Mouse (Mus musculus) adrenal gland, adult 2 months (tissue): ENCODE results near the gene Fancd2. TPM values are rescaled to one million over a fixed set of nuclear protein-coding genes. Genes with fewer than 3 reads are reported as not detected.

Experiments used
- DNase-seq: peaks from one replicate; pipeline ENCODE4 v3.0.0; 2021
- long read RNA-seq: library from polyadenylated mRNA; stranded (forward); transcript quantifications from one replicate; pipeline ENCODE4 v2.0.0, GENCODE M21; 2021
- polyA plus RNA-seq: library from polyadenylated mRNA; depleted of rRNA; stranded (reverse); fragments of >200 nt; gene quantifications from 2 replicates; pipeline ENCODE4 v1.2.3, GENCODE M21; 2012; rRNA removed
- total RNA-seq, 2 experiments: library from RNA; stranded (reverse); gene quantifications; 2 replicates each; pipeline ENCODE4 v1.2.3; 2021

Gene Fancd2
- under 1 TPM; 0.41 to 0.72 TPM for total RNA-seq
- 0.17 and 1.2 TPM in 2 replicates for polyA plus RNA-seq
- long read RNA-seq, partial matches to known transcripts, result 0 of 6 reads
- long read RNA-seq, other reads (novel, unspliced or antisense), result 6 of 6 reads

DNA sequence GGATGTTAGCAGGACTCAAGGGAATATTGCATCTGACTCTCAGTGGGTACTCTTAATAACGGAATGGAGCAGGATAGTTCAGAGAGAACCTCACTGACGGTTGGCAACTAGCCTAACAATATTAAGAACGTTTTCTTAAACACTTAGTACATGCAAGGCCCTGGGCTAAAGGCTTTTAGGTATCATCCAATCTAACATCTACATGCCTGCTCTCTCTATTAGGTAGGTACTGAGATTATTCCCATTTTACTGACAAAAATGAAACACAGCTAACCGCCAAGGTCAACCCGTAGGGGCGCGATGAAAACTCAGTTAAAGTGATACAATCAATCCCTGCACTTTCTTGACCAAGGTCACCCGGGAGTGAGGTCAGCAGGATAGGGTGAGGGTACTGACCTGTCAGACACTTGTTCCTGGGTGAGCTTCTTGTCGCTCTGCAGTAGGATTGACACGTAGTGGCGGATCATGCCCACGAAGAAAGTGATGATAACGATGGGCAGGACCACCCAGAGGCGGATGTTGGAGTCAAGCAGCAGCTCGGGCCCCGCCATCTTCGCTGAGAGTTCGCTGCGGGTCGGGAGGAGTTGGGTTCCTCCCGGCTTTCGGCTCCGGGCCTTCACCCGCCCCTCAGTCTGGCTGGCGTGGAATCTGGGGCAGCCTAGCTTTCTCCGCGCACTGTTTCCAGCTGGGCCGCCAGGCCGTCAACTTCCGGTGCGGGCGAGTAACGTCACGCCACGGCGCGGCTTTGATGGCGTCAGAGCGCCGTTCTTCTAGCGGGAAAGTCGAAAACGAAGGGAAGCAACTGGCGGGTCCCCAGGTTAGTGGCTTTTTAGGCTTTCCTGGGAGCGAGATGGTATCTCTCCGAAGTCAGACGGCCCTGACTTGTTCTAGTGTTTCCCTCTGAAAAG is at the start of gene Fancd2, which contains the start of gene Emc3:
TSS of gene Fancd2 (plus strand) at position 751 of the 908 bp plus-strand sequence.
TSS of gene Emc3 (minus strand) at position 721 of the 908 bp plus-strand sequence.
- peak; percentile 93 for DNase-seq

DNA sequence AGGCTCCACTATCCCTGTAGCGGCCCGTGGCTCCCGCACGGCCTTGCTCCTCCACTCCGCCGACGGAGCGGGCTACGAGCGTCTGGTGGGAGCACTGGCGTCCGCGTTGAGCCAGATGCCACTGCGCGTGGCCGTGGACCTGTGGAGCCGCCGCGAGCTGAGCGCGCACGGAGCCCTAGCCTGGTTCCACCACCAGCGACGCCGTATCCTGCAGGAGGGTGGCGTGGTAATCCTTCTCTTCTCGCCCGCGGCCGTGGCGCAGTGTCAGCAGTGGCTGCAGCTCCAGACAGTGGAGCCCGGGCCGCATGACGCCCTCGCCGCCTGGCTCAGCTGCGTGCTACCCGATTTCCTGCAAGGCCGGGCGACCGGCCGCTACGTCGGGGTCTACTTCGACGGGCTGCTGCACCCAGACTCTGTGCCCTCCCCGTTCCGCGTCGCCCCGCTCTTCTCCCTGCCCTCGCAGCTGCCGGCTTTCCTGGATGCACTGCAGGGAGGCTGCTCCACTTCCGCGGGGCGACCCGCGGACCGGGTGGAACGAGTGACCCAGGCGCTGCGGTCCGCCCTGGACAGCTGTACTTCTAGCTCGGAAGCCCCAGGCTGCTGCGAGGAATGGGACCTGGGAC is 48.9 kb upstream of the Fancd2 start:
- peak; percentile 76 for DNase-seq

DNA sequence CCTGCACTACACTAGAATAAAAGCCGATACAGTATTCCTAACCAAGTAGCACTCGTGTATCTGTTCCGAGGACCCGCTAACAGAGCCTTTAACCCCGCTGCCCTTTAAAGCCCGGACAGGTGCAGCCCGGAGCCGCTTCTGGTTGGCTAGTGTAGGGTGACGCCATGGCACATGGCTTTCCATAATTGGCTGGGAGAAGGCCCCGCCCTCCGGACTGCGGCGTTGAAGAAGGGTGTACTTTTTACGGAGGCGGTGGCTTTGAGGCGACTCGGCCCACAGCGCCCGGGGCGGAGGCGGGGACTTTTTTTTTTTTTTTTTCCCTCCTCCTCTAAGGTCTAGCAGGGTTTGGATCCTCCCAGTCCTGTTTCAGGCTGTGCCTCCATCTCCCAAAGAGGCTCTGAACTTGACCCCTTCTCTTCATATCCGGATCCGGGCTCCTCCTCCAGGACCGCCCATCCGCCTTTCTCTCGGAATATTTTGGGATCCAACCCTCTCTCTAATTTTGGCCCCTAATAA is 48.3 kb upstream of the Fancd2 start, which contains the start of gene Creld1:
TSS of gene Creld1 (plus strand) at position 198 of the 516 bp plus-strand sequence.
- peak; percentile 98 for DNase-seq

DNA sequence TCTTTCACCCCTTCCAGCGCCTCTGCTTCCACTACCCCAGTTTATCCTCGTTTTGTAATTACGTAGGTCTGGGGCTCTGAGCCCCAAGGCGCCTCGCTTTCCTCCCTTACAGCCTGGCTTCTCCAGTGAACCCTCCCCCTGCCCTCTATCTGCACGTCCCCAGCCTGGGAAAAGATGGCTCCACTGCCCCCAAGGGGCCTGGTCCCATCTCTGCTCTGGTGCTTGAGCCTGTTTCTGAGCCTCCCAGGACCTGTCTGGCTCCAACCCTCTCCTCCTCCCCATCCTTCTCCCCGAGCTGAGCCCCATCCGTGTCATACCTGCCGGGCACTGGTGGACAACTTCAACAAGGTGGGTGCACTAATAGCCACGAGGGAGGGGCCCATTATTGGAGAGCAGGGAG is 47.8 kb upstream of the Fancd2 start:
- DNase-seq, result peak; percentile 37

DNA sequence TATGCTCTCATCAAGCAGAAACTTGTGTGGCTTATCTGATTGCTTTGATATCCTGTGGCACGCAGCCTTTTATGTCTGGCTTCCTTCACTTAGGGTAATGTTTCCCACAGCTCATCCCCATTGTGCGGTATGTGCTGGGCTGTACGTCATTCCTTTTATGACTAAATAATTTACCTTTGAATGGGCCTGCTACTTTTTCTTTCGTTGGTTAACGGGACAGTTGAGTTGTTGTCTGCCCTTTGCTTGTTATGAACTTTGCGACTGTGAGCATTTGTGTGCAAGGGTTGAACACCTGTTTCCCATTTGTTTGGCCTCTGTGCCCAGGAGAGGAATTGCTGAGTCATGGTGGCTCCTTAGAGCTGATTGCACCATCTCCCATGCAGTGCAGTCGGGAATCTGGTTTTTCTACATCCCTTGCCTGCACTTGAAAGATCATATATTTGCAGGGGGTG is 44.3 kb upstream of the Fancd2 start:
- peak; percentile 41 for DNase-seq

DNA sequence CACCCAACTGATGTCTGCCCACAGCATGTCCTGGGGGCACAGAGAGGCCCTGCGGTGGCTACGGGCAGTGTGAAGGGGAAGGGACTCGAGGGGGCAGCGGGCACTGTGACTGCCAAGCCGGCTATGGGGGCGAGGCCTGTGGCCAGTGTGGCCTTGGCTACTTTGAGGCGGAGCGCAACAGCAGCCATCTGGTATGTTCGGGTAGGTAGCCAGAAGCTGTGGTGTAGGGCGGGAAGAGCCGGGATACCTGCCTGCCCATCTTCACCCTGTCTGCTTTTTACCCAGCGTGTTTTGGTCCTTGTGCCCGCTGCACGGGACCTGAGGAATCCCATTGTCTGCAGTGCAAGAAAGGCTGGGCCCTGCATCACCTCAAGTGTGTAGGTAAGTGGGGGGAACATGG is 42.1 kb upstream of the Fancd2 start:
- no peak for DNase-seq

DNA sequence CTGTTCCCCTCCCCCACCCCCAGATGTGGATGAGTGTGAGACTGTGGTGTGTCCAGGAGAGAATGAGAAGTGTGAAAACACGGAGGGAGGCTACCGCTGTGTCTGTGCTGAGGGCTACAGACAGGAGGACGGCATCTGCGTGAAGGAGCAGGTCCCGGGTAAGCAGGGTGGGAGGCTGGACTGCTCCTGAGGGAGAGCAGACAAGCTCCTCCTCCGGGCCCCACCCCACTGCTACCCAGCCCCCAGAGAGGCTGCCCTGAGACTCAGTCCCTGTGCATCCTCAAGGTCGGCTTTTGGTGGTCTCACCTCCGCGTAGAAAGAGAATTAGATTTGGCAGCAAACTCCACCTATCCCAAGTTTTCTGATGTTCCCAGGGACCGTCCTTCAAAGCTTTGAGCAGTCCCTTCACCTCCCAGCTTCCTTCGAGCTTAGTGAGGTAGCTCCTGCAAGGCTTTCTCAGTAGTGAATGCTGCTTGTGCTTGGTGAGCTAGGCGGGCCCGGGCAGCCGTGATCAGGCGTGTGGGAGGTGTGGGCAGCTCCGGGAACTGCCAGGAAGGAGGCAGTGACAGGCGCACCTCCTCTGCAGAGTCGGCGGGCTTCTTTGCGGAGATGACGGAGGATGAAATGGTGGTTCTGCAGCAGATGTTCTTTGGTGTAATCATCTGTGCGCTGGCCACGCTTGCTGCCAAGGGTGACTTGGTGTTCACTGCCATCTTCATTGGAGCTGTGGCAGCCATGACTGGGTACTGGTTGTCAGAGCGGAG is 39.2 kb upstream of the Fancd2 start:
- no peak for DNase-seq

DNA sequence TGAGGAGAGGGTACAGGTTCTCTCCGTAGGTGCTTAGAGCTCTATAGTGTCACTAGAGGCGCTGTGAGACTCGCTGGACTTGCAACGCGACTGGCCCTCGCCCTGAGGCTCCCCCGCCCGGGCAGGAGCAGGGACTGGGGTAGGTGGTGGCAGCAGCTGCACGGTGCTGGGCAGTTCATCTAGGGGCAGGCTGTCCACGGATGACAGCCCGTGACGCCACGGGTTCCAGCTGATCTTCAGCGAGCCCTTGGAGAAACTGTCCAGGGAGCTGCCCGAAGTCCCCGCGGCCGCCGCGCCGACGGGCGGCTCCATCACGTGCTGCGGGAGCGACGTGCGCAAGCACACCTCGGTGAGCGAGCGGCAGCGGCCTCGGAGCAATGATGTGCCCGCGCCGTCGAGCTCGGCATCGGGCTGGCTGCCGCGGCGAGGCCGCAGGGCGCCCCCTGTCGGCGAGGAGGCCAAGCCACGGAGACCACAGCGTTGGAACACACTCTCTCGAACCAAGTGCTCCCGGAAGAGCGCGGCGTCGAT is 37.2 kb upstream of the Fancd2 start:
- peak; percentile 88 for DNase-seq

DNA sequence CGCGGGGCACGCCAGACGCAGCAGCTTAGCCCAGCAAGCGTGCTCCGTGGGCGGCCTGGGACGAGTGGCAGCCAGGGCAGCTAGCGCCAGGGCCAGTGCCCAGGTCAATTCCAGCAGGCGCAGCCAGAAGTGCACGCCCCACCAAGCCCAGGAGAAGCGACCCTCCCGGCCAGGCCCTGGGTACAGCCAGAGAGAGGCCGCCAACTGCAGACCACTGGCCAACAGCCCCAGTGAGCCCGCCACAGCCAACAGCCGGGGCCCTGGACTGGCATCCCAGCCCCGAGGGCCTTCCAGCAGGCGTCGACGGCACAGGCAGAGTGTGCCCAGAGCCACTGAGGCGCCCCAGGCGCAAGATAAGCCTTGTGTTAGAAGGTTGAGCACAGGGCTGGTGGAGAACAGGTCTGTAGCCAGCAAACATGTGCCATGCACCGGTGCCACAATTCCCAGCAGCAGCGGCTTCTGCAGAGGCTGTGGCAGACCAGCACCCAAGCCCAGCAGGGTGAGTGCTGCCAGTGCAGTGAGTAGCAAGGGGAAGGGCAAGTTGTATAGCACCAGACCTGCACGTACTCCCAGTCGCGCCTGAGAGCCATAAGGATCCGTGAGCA is 36.3 kb upstream of the Fancd2 start:
- no peak for DNase-seq

DNA sequence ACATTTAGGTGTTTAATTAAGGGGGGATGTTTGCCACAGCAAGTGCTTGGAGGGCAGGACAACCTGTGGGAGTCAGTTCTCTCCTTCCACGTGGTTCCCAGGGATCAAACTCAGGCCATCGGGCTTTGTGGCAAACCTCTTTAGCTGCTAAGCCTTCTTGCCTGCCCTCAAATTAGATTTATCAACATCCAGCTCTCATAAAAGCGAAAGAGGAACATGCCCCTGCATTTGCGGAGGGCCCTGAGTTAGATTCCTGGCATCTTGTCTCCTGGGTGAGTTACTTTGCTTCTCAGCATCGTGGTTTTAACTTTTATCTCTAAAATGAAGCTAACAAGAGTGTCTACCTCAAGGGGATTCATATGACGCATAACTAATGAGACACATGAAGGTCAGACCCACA is 32.1 kb upstream of the Fancd2 start:
- no peak for DNase-seq

DNA sequence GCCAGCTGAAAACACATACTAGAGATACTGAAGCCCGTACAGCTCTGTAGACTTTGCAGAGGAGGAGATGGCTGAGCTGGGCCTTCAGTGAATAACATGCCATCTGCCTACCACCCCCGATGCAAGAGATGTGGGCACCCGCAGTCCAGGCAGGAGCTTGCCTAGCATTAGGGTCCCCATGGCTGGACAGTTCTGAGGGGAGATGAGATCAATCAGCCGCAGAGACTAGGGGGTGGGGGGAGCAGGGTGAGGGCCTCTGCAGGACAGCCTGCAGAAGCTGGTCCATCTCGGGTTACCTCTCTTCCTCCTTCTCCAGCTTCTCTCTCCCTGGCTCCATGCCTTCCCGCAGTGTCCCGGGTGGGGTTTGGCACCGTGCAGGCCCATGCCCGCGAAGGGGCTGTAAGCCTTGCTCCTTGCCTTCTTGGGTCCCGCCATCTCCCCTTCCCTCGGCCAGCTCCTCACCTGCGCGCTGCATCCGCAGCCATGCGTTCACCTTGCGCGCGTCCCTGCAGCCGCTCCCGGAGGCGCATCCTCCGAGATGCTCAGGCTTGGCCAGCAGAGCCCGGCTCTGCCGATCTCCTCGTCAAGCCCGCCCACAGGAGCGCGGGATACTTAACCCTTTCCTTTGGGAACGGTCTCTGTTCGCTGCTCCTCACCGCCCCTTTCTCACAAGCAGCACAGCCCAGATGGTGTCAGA is 29.9 kb upstream of the Fancd2 start, which contains the start of gene Prrt3:
TSS of gene Prrt3 (minus strand) at position 544 of the 697 bp plus-strand sequence.
- DNase-seq, result no peak

DNA sequence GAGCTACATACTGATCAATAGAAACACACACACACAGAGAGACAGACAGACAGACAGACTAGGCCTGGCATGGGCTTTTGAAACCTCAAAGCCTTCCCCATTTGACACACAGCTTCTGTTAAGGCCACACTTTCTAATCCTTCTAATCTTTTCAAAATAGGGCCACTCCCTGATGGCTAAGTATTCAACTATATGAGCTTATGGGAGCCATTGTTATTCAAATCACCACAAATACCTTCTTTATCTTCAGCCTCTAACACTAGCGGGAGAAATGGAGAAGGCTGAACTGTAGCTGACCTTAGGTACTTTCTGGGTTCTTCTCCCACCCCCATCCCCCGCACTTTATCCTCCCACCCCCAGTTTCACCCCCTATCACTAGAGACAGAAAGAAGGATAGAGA is 28.7 kb upstream of the Fancd2 start:
- no peak for DNase-seq

DNA sequence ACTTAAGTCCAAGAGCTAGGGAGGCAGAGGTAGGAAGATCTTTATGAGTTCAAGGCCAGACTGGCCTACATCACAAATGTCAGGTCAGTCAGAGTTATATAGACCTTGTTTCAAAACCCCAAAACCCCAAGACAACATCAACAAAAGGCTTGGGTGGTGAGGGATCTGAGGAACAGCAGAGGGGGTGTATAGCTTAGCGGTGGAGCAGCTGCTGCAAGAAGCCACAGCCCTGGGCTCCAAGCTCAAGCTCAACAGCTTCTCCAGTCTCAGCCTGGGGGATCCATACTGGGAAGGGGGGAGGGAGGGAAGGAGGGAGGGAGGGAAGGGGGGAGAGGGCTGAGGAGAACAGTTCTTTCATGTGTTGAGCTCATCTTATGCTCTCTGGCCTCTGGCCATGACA is 25.8 kb upstream of the Fancd2 start:
- DNase-seq, result no peak

DNA sequence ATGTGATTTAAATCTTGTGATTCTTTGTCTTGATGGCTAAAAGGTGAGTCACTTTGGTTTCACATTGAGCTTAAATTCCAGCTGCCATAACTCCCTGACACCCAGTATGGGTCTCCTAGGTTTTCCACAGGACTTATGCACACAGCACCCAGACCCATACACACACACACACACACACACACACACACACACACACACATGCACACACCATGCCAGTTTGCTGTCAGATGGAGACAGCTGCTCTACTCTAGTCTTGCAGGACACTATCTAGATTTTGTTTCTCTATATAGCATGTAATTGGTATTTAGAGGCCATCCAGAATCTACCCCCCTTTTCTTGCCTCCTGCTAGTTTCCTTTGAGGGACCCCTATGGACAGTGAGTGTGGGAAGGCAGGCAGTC is 24.4 kb upstream of the Fancd2 start:
- DNase-seq, result no peak

DNA sequence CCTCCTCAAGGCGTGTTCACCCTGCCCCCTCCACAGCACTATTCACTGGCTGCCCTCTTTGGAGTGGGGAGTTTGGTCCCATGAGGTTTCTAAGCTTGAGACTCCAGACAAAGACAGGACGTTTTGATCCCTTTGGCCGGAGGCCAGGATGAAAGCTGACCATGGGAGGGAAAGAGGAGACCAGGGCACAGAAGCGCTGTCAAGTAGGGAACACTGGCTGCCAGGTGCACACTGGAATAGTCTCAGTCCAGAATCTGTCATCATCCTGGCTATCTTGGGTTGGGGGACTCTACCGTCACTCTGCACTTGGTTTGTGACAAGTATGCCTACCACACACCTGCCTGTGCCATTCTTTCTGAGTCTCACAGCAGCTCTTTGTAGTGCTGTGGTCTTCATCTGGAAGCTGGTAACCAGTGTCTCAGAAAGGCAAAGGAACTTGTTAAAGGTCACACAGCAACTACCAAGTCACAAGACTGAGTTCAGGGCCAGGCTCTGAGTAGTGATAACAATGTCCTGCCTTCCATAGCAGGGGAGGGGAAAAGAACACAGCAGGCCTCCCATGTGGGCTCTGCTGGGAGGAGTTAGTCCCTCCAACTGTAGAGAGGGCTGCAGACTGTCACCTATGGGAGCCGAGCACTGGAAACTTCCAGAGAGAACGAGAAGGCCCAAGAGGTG is 23.1 kb upstream of the Fancd2 start:
- DNase-seq, result no peak

DNA sequence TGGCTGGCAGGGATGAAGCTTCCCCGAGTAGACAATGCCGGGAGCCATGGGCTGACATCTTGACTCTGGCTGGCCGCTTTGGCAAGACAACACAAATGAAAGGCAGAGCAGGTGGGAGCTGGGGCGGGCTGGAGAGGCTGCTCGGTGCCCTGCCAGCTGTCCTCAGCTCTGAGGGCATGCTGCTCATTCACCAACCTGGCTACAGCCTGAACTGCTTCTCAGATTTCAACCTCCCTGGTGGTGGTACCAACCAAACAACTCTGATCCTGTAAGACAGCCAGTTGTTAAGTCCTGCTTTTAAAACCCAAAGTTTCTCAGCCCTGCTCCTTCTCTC is 22.6 kb upstream of the Fancd2 start:
- no peak for DNase-seq

DNA sequence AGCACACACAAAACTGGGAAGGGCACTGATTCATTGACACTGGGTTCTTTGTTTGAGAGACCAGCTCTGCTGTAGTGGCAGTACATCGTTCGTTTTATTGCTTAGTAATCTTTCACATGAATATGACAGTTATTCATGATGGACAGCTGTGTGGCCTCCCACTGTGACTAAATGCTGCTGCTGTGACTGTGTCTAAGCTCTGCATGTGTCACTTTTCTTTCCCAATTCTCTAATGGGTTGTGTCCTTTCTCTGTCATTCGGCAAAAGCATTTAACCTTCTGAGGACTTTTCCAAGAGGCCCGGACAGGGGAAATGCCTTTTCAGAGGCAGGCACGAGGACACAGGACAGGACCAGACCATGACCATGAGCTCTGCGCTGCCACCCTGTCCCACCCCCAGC is 17.5 kb upstream of the Fancd2 start:
- DNase-seq, result peak; percentile 49

DNA sequence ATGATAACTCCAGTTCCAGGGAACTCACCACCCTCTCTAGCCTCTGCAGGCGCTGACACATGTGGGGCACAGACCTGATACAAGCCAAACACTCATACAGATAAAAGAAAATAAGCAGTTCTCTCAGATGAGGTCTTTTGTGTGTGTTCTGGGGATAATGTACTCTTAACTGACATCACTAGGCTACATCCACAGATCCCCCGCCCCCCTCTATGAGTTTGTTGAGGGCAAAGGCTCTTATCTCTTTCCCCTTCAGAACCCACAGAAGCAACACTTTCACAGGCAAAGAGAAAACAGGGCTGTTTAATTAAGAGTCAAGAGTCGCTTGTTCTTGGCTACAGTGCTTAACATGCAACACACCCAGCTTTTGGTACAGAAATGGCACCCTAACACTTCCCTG is 16.9 kb upstream of the Fancd2 start:
- no peak for DNase-seq

DNA sequence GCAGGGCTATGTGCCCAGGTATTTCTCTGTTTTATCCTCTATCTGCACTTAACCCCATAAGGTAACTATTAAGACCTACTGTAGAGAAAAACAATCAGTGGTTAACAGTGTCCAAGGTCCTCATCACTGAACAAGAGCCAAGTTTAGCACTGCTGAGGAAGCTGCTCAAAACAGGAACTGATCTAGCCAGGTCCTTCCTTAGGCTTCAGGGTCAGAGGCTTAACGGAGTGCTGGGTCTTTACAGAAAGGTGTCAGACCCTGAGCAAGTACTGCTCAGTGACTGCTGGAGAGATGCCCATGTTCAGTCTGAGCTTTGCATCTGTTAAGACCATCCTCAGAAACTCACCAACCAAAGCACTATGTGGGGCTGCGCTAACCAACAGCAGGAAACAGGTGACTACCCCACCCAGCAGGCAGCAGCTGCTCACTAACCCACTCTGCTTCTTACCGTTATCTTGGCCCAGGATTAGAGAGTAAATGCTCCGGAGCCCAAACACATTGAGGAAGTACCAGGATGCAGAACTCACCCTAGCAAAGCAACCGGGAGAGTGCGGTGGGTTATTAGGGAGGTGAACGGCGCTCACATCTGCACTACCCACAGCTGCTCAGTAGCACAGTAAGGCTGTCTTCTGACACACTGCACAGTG is 13.9 kb upstream of the Fancd2 start:
- no peak for DNase-seq

DNA sequence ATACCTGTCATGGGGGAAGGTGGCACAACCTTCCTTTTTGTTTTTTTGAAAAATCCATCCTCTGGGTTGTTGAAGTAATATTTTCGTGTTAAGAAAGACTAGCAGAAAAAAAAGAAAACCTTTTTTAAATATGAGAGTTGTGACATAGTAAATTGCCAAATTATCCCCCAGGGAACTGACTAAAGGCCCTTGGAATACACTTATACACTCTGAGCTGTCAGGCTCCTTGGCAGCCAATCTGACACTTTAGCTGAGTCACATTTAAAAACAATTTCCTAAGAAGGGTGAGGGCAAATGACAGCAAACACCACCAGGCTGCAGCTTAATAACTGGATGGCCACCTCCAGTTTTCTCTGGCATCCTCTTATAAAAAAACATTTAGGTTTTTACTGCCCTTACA is 9.2 kb upstream of the Fancd2 start:
- DNase-seq, result peak; percentile 23
